Mouse (Mus musculus) myocyte (in vitro differentiated cells): ENCODE measurements around the gene Nanos2. TPM values are rescaled to one million over a fixed set of nuclear protein-coding genes. Genes with fewer than 3 reads are reported as not detected.

Experiments used
- H3K27me3 ChIP-seq: one replicate; pipeline ENCODE4 v1.6.1; 2011; ENCODE audit not compliant: control insufficient read depth, insufficient read depth, insufficient read length
- H3K36me3 ChIP-seq: one replicate; pipeline ENCODE4 v1.6.1; 2011; ENCODE audit not compliant: control insufficient read depth, insufficient read depth
- H3K4me2 ChIP-seq: one replicate; pipeline ENCODE4 v1.6.1; 2011; ENCODE audit warnings: low read depth, control low read depth
- H3K4me3 ChIP-seq: one replicate; pipeline ENCODE4 v1.5.1; 2011; ENCODE audit warnings: mild to moderate bottlenecking, control low read depth, moderate library complexity
- H3K79me2 ChIP-seq: one replicate; pipeline ENCODE4 v1.6.1; 2011; ENCODE audit not compliant: control insufficient read depth, insufficient read depth
- H3ac ChIP-seq: one replicate; pipeline ENCODE4 v1.6.1; 2011; ENCODE audit not compliant: control insufficient read depth, insufficient read length
- CEBPB ChIP-seq: IDR thresholded peaks from 2 replicates; pipeline ENCODE4 v1.6.1; 2011; ENCODE audit warnings: mild to moderate bottlenecking, moderate library complexity; ENCODE audit not compliant: poor library complexity, insufficient read depth, severe bottlenecking
- E2F4 ChIP-seq: IDR thresholded peaks from one replicate; pipeline ENCODE4 v1.6.1; 2011; ENCODE audit warnings: mild to moderate bottlenecking, control low read depth, moderate library complexity; ENCODE audit not compliant: insufficient read depth
- MAX ChIP-seq: IDR thresholded peaks from one replicate; pipeline ENCODE4 v1.6.1; 2011; ENCODE audit warnings: low read depth, mild to moderate bottlenecking, control low read depth
- MYOD1 ChIP-seq, 3 experiments: IDR thresholded peaks; one replicate each; pipeline ENCODE4 v1.6.1; 2011; ENCODE audit warnings: control low read depth in 2 of 3, low read depth in 2 of 3, mild to moderate bottlenecking in 2 of 3, moderate library complexity in 1 of 3; ENCODE audit not compliant: insufficient read length in 2 of 3, control insufficient read depth in 1 of 3
- MYOG ChIP-seq, 3 experiments: IDR thresholded peaks; one replicate each; pipeline ENCODE4 v1.6.1; 2011; ENCODE audit warnings: control low read depth in 2 of 3, low read depth in 2 of 3, mild to moderate bottlenecking in 2 of 3; ENCODE audit not compliant: insufficient read length in 2 of 3, control insufficient read depth in 1 of 3, insufficient read depth in 1 of 3
- POLR2A ChIP-seq: IDR thresholded peaks from one replicate; pipeline ENCODE4 v1.6.1; 2011; ENCODE audit warnings: low read depth, mild to moderate bottlenecking, control low read depth, moderate library complexity; ENCODE audit not compliant: insufficient read length
- POLR2AphosphoS2 ChIP-seq: IDR thresholded peaks from one replicate; pipeline ENCODE4 v1.6.1; 2011; ENCODE audit warnings: low read depth, control low read depth; ENCODE audit not compliant: insufficient read length
- REST ChIP-seq: IDR thresholded peaks from one replicate; pipeline ENCODE4 v1.6.1; 2011; ENCODE audit warnings: mild to moderate bottlenecking, control low read depth, moderate library complexity; ENCODE audit not compliant: insufficient read depth, insufficient read length
- SRF ChIP-seq: IDR thresholded peaks from one replicate; pipeline ENCODE4 v1.6.1; 2011; ENCODE audit warnings: low read depth; ENCODE audit not compliant: control insufficient read depth, insufficient read length
- TCF12 ChIP-seq: IDR thresholded peaks from one replicate; pipeline ENCODE4 v1.6.1; 2011; ENCODE audit warnings: mild to moderate bottlenecking, control low read depth; ENCODE audit not compliant: poor library complexity, insufficient read depth, severe bottlenecking
- TCF3 ChIP-seq: IDR thresholded peaks from one replicate; pipeline ENCODE4 v1.6.1; 2011; ENCODE audit warnings: low read depth, control low read depth; ENCODE audit not compliant: insufficient read length
- USF1 ChIP-seq: IDR thresholded peaks from one replicate; pipeline ENCODE4 v1.6.1; 2011; ENCODE audit warnings: low read depth, mild to moderate bottlenecking, control low read depth, moderate library complexity
- polyA plus RNA-seq: library from polyadenylated mRNA; unstranded; fragments of >200 nt; fragmentation: generic; extraction: Trizol; gene quantifications from one replicate; pipeline ENCODE4 v1.2.1, GENCODE M21; 2012; ENCODE audit warnings: missing spikeins

Nanos2 gene
- polyA plus RNA-seq, 1 experiment, result not detected

- TF ChIP-seq POLR2AphosphoS2 (no peak), POLR2A (no peak), REST (no peak), TCF3 (no peak), MYOG (IDR thresholded peaks at IDR 0.05; ENCODE audit: control insufficient read depth in 1 of 3, insufficient read depth in 1 of 3, insufficient read length in 2 of 3, low read depth in 2 of 3) (no peak), CEBPB (no peak), MAX (no peak), E2F4 (no peak), USF1 (no peak)
Observed at GRCm38 (mm10) chr7:19002115-19002514, 14.9 kb downstream of the Nanos2 start.

GRCm38 (mm10) chr7:19002848-19003498 lies 15.8 kb downstream of the Nanos2 start:
- no peak overlapping the region for H3ac ChIP-seq
- peaks cover 17% of the 10 kb centered on the region for H3K79me2 ChIP-seq
- H3K4me3 ChIP-seq, result peak overlapping the region; percentile 37
- H3K4me2 ChIP-seq, result peak overlapping the region; percentile 91
- no peaks in the 10 kb centered on the region for H3K36me3 ChIP-seq
- TF ChIP-seq E2F4, result no peak
- TF ChIP-seq MYOG (IDR thresholded peaks at IDR 0.05; ENCODE audit: control insufficient read depth in 1 of 3, insufficient read depth in 1 of 3, insufficient read length in 2 of 3, low read depth in 2 of 3), result no peak
- TF ChIP-seq POLR2A, result peak; percentile 60
- TF ChIP-seq MAX, result no peak
- TF ChIP-seq TCF3, result no peak
- H3K27me3 ChIP-seq, result no peaks in the 10 kb centered on the region

More at GRCm38 (mm10) chr7:19002115-19002514, 14.9 kb downstream of the Nanos2 start:
- Histone ChIP-seq H3K4me3 (peak overlapping the region; percentile 37), H3K4me2 (peak overlapping the region; percentile 78), H3K36me3 (no peaks in the 10 kb centered on the region), H3K27me3 (no peaks in the 10 kb centered on the region), H3K79me2 (peaks cover 17% of the 10 kb centered on the region), H3ac (no peak overlapping the region)

- no peak for TF ChIP-seq MYOD1 (IDR thresholded peaks at IDR 0.05; ENCODE audit: control insufficient read depth in 1 of 3, insufficient read length in 2 of 3, low read depth in 2 of 3)
- no peak for TF ChIP-seq REST
- peak; percentile 90 for TF ChIP-seq POLR2AphosphoS2
- TF ChIP-seq MAX, result no peak
- peak; percentile 73 for TF ChIP-seq E2F4
- peak; percentile 85 for TF ChIP-seq POLR2A
- 0 out of 2 replicates have a peak, but pooled peaks have one; percentile 23 for TF ChIP-seq CEBPB
- Histone ChIP-seq H3K36me3 (no peaks in the 10 kb centered on the region), H3K79me2 (peaks cover 17% of the 10 kb centered on the region), H3ac (peak within 1 kb of the TSS; percentile 76), H3K27me3 (no peaks in the 10 kb centered on the region), H3K4me2 (peak within 1 kb of the TSS; percentile 91), H3K4me3 (peak within 1 kb of the TSS; percentile 37)
Observed at GRCm38 (mm10) chr7:19003902-19004630, 16.9 kb downstream of the Nanos2 start, which contains the start of gene Irf2bp1. Gene Irf2bp1 (plus strand): TSS chr7:19004044.

GRCm38 (mm10) chr7:19004631-19005079 lies 17.5 kb downstream of the Nanos2 start:
- Histone ChIP-seq H3ac (peak overlapping the region; percentile 76), H3K27me3 (no peaks in the 10 kb centered on the region), H3K36me3 (no peaks in the 10 kb centered on the region), H3K4me3 (peak overlapping the region; percentile 37), H3K79me2 (peaks cover 17% of the 10 kb centered on the region), H3K4me2 (peak overlapping the region; percentile 76)
- TF ChIP-seq CEBPB, result no peak
- TF ChIP-seq REST, result no peak
- TF ChIP-seq POLR2AphosphoS2, result no peak
- TF ChIP-seq MYOD1 (IDR thresholded peaks at IDR 0.05; ENCODE audit: control insufficient read depth in 1 of 3, insufficient read length in 2 of 3, low read depth in 2 of 3), result peak in 2 of 3 experiments; percentile 14 to 39
- no peak for TF ChIP-seq E2F4
- TF ChIP-seq SRF, result no peak
- no peak for TF ChIP-seq TCF12
- no peak for TF ChIP-seq POLR2A
- TF ChIP-seq MAX, result no peak
- no peak for TF ChIP-seq TCF3
- TF ChIP-seq USF1, result no peak
- TF ChIP-seq MYOG (IDR thresholded peaks at IDR 0.05; ENCODE audit: control insufficient read depth in 1 of 3, insufficient read depth in 1 of 3, insufficient read length in 2 of 3, low read depth in 2 of 3), result peak in 2 of 3 experiments; percentile 10 to 57
